In genomic region chrX:11707330-11707729, GRCm38 (mm10) we compare ENCODE assay signal across 31 mouse cellular contexts.
A peak's percentile ranks its signal among the peaks of the same experiment; 100 is the strongest.
DNase-seq lines count a peak whose midpoint lies in the region; ATAC-seq and TF ChIP-seq lines count a peak whose summit lies in the region.
"Had no signal": no experiment of that assay in that cellular context is flagged by ENCODE, and none has a peak within 500 bp of the region (broad histone marks: within the 10 kb centered on the region; RNA-seq: fewer than 3 reads in every experiment).

No protein-coding gene starts in this region.

- no peak overlapping the region for H3K9ac ChIP-seq in embryonic facial prominence, embryonic 14.5 days (ENCODE audit: low read depth, low read length)
- no peak overlapping the region for H3K9ac ChIP-seq in lung, embryonic 14.5 days
- no peak overlapping the region for H3K9ac ChIP-seq in embryonic facial prominence, embryonic 15.5 days
- H3K9ac ChIP-seq: heart, embryonic 13.5 days; hindbrain, embryonic 12.5 days; limb, embryonic 13.5 days; neural tube, embryonic 12.5 days had no signal

- H3K27me3 ChIP-seq in embryonic facial prominence, embryonic 14.5 days (replicated peaks; ENCODE audit: control insufficient read depth, insufficient read depth, low read length) = peaks cover 10% of the 10 kb centered on the region; the same call in 1 of the 2 replicates
- H3K27me3 ChIP-seq in embryonic facial prominence, embryonic 10.5 days (replicated peaks; ENCODE audit: low read depth, poor library complexity, severe bottlenecking) = peaks cover 100% of the 10 kb centered on the region
- no peaks in the 10 kb centered on the region for H3K27me3 ChIP-seq in lung, embryonic 14.5 days (ENCODE audit: insufficient read depth, low read length)
- no peaks in the 10 kb centered on the region for H3K27me3 ChIP-seq in embryonic facial prominence, embryonic 15.5 days
- H3K27me3 ChIP-seq: neural tube, embryonic 12.5 days had no signal

- no peaks in the 10 kb centered on the region for H3K36me3 ChIP-seq in embryonic facial prominence, embryonic 14.5 days (ENCODE audit: control insufficient read depth, insufficient read depth, low read length)
- no peaks in the 10 kb centered on the region for H3K36me3 ChIP-seq in embryonic facial prominence, embryonic 10.5 days (replicated peaks)
- H3K36me3 ChIP-seq in lung, embryonic 14.5 days (ENCODE audit: insufficient read depth) = no peaks in the 10 kb centered on the region
- H3K36me3 ChIP-seq in embryonic facial prominence, embryonic 15.5 days = no peaks in the 10 kb centered on the region
- H3K36me3 ChIP-seq: heart, embryonic 13.5 days; hindbrain, embryonic 12.5 days; limb, embryonic 13.5 days; neural tube, embryonic 12.5 days had no signal

- DNase-seq in embryonic facial prominence, embryonic 14.5 days (ENCODE audit: low spot score) = peak; percentile 32
- DNase-seq in embryonic facial prominence, embryonic 10.5 days (ENCODE audit: low spot score) = no peak
- DNase-seq in lung, embryonic 14.5 days = peak; percentile 28
- no peak for DNase-seq in lung, adult 18-20 months
- DNase-seq in 3134 (ENCODE audit: extremely low read depth, insufficient read length, low spot score) = peak; percentile 20
- no peak for DNase-seq in T-cell, adult 2 months (ENCODE audit: low spot score)
- DNase-seq: adrenal gland, postnatal 14 days; B cell, adult 2 months; cerebellum, adult 11 months; cerebellum, adult 9-11 months; heart, postnatal 10 days; kidney, adult 9 months; kidney, postnatal 25 days; lung, postnatal 4 days; right cerebral cortex, adult 18-20 months; spleen, adult 18-20 months; thymus, postnatal 14 days had no signal

- H3K9me3 ChIP-seq in embryonic facial prominence, embryonic 14.5 days (ENCODE audit: control insufficient read depth, low read length) = no peaks in the 10 kb centered on the region
- H3K9me3 ChIP-seq in embryonic facial prominence, embryonic 10.5 days = no peaks in the 10 kb centered on the region
- H3K9me3 ChIP-seq in lung, embryonic 14.5 days (ENCODE audit: low read depth, low read length) = no peaks in the 10 kb centered on the region
- no peaks in the 10 kb centered on the region for H3K9me3 ChIP-seq in embryonic facial prominence, embryonic 15.5 days (replicated peaks)
- H3K9me3 ChIP-seq: heart, embryonic 13.5 days; hindbrain, embryonic 12.5 days; limb, embryonic 13.5 days; megakaryocyte, embryonic 14.5 days; neural tube, embryonic 12.5 days had no signal

- ATAC-seq in embryonic facial prominence, embryonic 14.5 days (ENCODE audit: low read depth) = peak; percentile 50; the same call in 1 of the 2 replicates
- 0 out of 2 replicates have a peak, but pooled peaks have one; percentile 6 for ATAC-seq in lung, embryonic 14.5 days (ENCODE audit: insufficient read depth)
- ATAC-seq in embryonic facial prominence, embryonic 15.5 days (ENCODE audit: insufficient number of reproducible peaks, low FRiP score, low TSS enrichment, low read depth) = peak; percentile 63; the same call in 1 of the 2 replicates
- no peak for ATAC-seq in megakaryocyte-erythroid progenitor cell, adult 5-6 weeks (replicated peaks; ENCODE audit: low FRiP score, low TSS enrichment, poor library complexity, severe bottlenecking)
- ATAC-seq: forebrain, embryonic 16.5 days; intestine, embryonic 16.5 days; lung, postnatal 0 days; midbrain, embryonic 16.5 days had no signal

- no peak for TF ChIP-seq CTCF in lung, embryonic 14.5 days (IDR thresholded peaks at IDR 0.05; ENCODE audit: low read depth)

- no peak overlapping the region for H3K27ac ChIP-seq in embryonic facial prominence, embryonic 14.5 days (replicated peaks; ENCODE audit: low read depth, low read length)
- H3K27ac ChIP-seq in embryonic facial prominence, embryonic 10.5 days (replicated peaks) = no peak overlapping the region
- H3K27ac ChIP-seq in lung, embryonic 14.5 days (ENCODE audit: low read depth) = no peak overlapping the region
- H3K27ac ChIP-seq in embryonic facial prominence, embryonic 15.5 days (replicated peaks) = no peak overlapping the region
- H3K27ac ChIP-seq: heart, embryonic 13.5 days; hindbrain, embryonic 12.5 days; layer of hippocampus, adult 2 months; left cerebral cortex, adult 2 months; limb, embryonic 13.5 days; neural tube, embryonic 12.5 days had no signal

- peaks cover 8% of the 10 kb centered on the region; the same call in 1 of the 2 replicates for H3K4me1 ChIP-seq in embryonic facial prominence, embryonic 14.5 days (ENCODE audit: control insufficient read depth, insufficient read depth, low read length)
- H3K4me1 ChIP-seq in embryonic facial prominence, embryonic 10.5 days = peaks cover 11% of the 10 kb centered on the region
- H3K4me1 ChIP-seq in lung, embryonic 14.5 days (ENCODE audit: insufficient read depth) = 0 out of 2 replicates have a peak, but pooled peaks cover 3% of the 10 kb centered on the region
- H3K4me1 ChIP-seq in embryonic facial prominence, embryonic 15.5 days = no peaks in the 10 kb centered on the region

- no peak overlapping the region for H3K4me3 ChIP-seq in embryonic facial prominence, embryonic 14.5 days (ENCODE audit: low read depth, low read length)
- no peak overlapping the region for H3K4me3 ChIP-seq in embryonic facial prominence, embryonic 10.5 days
- no peak overlapping the region for H3K4me3 ChIP-seq in lung, embryonic 14.5 days (ENCODE audit: low read depth, low read length)
- H3K4me3 ChIP-seq in embryonic facial prominence, embryonic 15.5 days (replicated peaks) = no peak overlapping the region
- H3K4me3 ChIP-seq: heart, embryonic 13.5 days; hindbrain, embryonic 12.5 days; layer of hippocampus, adult 2 months; left cerebral cortex, adult 2 months; limb, embryonic 13.5 days; megakaryocyte, embryonic 14.5 days; neural tube, embryonic 12.5 days had no signal

- H3K4me2 ChIP-seq in embryonic facial prominence, embryonic 14.5 days (ENCODE audit: low read depth, low read length) = no peak overlapping the region
- no peak overlapping the region for H3K4me2 ChIP-seq in lung, embryonic 14.5 days
- no peak overlapping the region for H3K4me2 ChIP-seq in embryonic facial prominence, embryonic 15.5 days (replicated peaks)
- H3K4me2 ChIP-seq: heart, embryonic 13.5 days; hindbrain, embryonic 12.5 days; limb, embryonic 13.5 days; liver, embryonic 11.5 days; neural tube, embryonic 12.5 days had no signal

- 55% methylated on average over 5 of the region's 6 CpGs for WGBS in embryonic facial prominence, embryonic 14.5 days
- WGBS in embryonic facial prominence, embryonic 10.5 days = 58% methylated on average over 6 of the region's 6 CpGs
- 51% methylated on average over 6 of the region's 6 CpGs for WGBS in lung, embryonic 14.5 days
- 38% methylated on average over 6 of the region's 6 CpGs for WGBS in embryonic facial prominence, embryonic 15.5 days

Comparison
In these comparisons a context has a peak if more than half of its experiments do, and no peak if none do; other contexts are left out.
1. DNase-seq: peak in embryonic facial prominence, embryonic 14.5 days (single experiment), lung, embryonic 14.5 days (single experiment) and 3134 (single experiment); none in embryonic facial prominence, embryonic 10.5 days (single experiment), lung, adult 18-20 months (0 of 2) and T-cell, adult 2 months (single experiment).